Mouse (Mus musculus) myocyte (in vitro differentiated cells): ENCODE data around the gene Fam161b. TPM values are rescaled to one million over a fixed set of nuclear protein-coding genes. Genes with fewer than 3 reads are reported as not detected.

Experiments
- H3K27me3 ChIP-seq: one replicate; pipeline ENCODE4 v1.6.1; 2011; ENCODE audit not compliant: control insufficient read depth, insufficient read depth, insufficient read length
- H3K36me3 ChIP-seq: one replicate; pipeline ENCODE4 v1.6.1; 2011; ENCODE audit not compliant: control insufficient read depth, insufficient read depth
- H3K4me2 ChIP-seq: one replicate; pipeline ENCODE4 v1.6.1; 2011; ENCODE audit warnings: low read depth, control low read depth
- H3K4me3 ChIP-seq: one replicate; pipeline ENCODE4 v1.5.1; 2011; ENCODE audit warnings: mild to moderate bottlenecking, control low read depth, moderate library complexity
- H3K79me2 ChIP-seq: one replicate; pipeline ENCODE4 v1.6.1; 2011; ENCODE audit not compliant: control insufficient read depth, insufficient read depth
- H3ac ChIP-seq: one replicate; pipeline ENCODE4 v1.6.1; 2011; ENCODE audit not compliant: control insufficient read depth, insufficient read length
- CEBPB ChIP-seq: IDR thresholded peaks from 2 replicates; pipeline ENCODE4 v1.6.1; 2011; ENCODE audit warnings: mild to moderate bottlenecking, moderate library complexity; ENCODE audit not compliant: poor library complexity, insufficient read depth, severe bottlenecking
- E2F4 ChIP-seq: IDR thresholded peaks from one replicate; pipeline ENCODE4 v1.6.1; 2011; ENCODE audit warnings: mild to moderate bottlenecking, control low read depth, moderate library complexity; ENCODE audit not compliant: insufficient read depth
- MAX ChIP-seq: IDR thresholded peaks from one replicate; pipeline ENCODE4 v1.6.1; 2011; ENCODE audit warnings: low read depth, mild to moderate bottlenecking, control low read depth
- MYOD1 ChIP-seq, 3 experiments: IDR thresholded peaks; one replicate each; pipeline ENCODE4 v1.6.1; 2011; ENCODE audit warnings: control low read depth in 2 of 3, low read depth in 2 of 3, mild to moderate bottlenecking in 2 of 3, moderate library complexity in 1 of 3; ENCODE audit not compliant: insufficient read length in 2 of 3, control insufficient read depth in 1 of 3
- MYOG ChIP-seq, 3 experiments: IDR thresholded peaks; one replicate each; pipeline ENCODE4 v1.6.1; 2011; ENCODE audit warnings: control low read depth in 2 of 3, low read depth in 2 of 3, mild to moderate bottlenecking in 2 of 3; ENCODE audit not compliant: insufficient read length in 2 of 3, control insufficient read depth in 1 of 3, insufficient read depth in 1 of 3
- POLR2A ChIP-seq: IDR thresholded peaks from one replicate; pipeline ENCODE4 v1.6.1; 2011; ENCODE audit warnings: low read depth, mild to moderate bottlenecking, control low read depth, moderate library complexity; ENCODE audit not compliant: insufficient read length
- POLR2AphosphoS2 ChIP-seq: IDR thresholded peaks from one replicate; pipeline ENCODE4 v1.6.1; 2011; ENCODE audit warnings: low read depth, control low read depth; ENCODE audit not compliant: insufficient read length
- REST ChIP-seq: IDR thresholded peaks from one replicate; pipeline ENCODE4 v1.6.1; 2011; ENCODE audit warnings: mild to moderate bottlenecking, control low read depth, moderate library complexity; ENCODE audit not compliant: insufficient read depth, insufficient read length
- SRF ChIP-seq: IDR thresholded peaks from one replicate; pipeline ENCODE4 v1.6.1; 2011; ENCODE audit warnings: low read depth; ENCODE audit not compliant: control insufficient read depth, insufficient read length
- TCF12 ChIP-seq: IDR thresholded peaks from one replicate; pipeline ENCODE4 v1.6.1; 2011; ENCODE audit warnings: mild to moderate bottlenecking, control low read depth; ENCODE audit not compliant: poor library complexity, insufficient read depth, severe bottlenecking
- TCF3 ChIP-seq: IDR thresholded peaks from one replicate; pipeline ENCODE4 v1.6.1; 2011; ENCODE audit warnings: low read depth, control low read depth; ENCODE audit not compliant: insufficient read length
- USF1 ChIP-seq: IDR thresholded peaks from one replicate; pipeline ENCODE4 v1.6.1; 2011; ENCODE audit warnings: low read depth, mild to moderate bottlenecking, control low read depth, moderate library complexity
- polyA plus RNA-seq: library from polyadenylated mRNA; unstranded; fragments of >200 nt; fragmentation: generic; extraction: Trizol; gene quantifications from one replicate; pipeline ENCODE4 v1.2.1, GENCODE M21; 2012; ENCODE audit warnings: missing spikeins

Fam161b gene
- polyA plus RNA-seq, 1 experiment, result 0.92 TPM

DNA sequence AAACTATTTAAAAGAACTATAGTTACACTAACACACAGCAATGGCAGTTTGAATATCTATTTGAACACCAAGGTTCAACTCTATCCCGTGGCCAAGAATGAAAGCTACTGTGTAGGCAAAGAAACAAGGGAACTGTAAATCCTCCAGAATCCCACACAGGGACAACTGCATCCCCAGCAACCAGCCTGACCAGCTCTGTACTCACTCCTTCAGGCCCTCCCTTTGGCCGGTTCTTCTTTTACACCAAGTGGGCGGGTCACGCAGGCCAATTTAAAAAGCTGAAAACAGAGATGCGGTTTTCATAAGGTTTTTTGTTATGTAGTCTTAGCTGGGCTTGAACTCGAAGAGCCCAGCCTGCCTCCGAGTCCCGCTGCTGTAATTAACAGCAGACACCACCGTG lies 37.5 kb upstream of the Fam161b start:
- Histone ChIP-seq H3K79me2 (no peaks in the 10 kb centered on the region), H3K4me2 (no peak overlapping the region), H3K36me3 (no peaks in the 10 kb centered on the region), H3ac (no peak overlapping the region), H3K4me3 (no peak overlapping the region), H3K27me3 (no peaks in the 10 kb centered on the region)
- TF ChIP-seq TCF3 (no peak), POLR2AphosphoS2 (no peak), MYOD1 (IDR thresholded peaks at IDR 0.05; ENCODE audit: control insufficient read depth in 1 of 3, insufficient read length in 2 of 3, low read depth in 2 of 3) (no peak), E2F4 (no peak), SRF (no peak), MAX (no peak), MYOG (IDR thresholded peaks at IDR 0.05; ENCODE audit: control insufficient read depth in 1 of 3, insufficient read depth in 1 of 3, insufficient read length in 2 of 3, low read depth in 2 of 3) (no peak), POLR2A (no peak), CEBPB (no peak), REST (no peak), USF1 (no peak), TCF12 (no peak)

DNA sequence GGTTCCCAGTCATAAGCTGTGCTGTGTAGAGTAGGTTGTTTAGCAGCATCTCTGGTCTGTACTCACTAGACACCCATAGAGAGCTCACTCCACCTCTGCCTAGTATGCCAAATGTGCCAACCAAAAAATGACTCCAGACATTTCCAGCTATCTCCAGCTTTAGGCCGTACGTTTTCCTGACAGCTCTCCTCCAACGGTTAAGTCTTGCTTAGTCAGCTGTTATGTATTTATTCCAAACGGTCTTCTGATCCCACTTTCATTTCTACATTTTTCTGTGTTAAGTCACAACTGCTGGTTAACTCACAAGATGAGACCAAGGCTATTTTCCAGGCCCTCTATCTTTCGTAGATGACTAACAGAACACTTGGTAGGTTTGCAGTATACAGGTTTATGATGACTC lies 37.0 kb upstream of the Fam161b start:
- TF ChIP-seq TCF12 (no peak), CEBPB (no peak), MYOD1 (IDR thresholded peaks at IDR 0.05; ENCODE audit: control insufficient read depth in 1 of 3, insufficient read length in 2 of 3, low read depth in 2 of 3) (no peak), POLR2AphosphoS2 (no peak), TCF3 (no peak), POLR2A (no peak), SRF (no peak), MYOG (IDR thresholded peaks at IDR 0.05; ENCODE audit: control insufficient read depth in 1 of 3, insufficient read depth in 1 of 3, insufficient read length in 2 of 3, low read depth in 2 of 3) (no peak), USF1 (no peak), MAX (no peak), REST (no peak), E2F4 (no peak)
- no peak overlapping the region for H3ac ChIP-seq
- H3K79me2 ChIP-seq, result no peaks in the 10 kb centered on the region
- H3K27me3 ChIP-seq, result no peaks in the 10 kb centered on the region
- no peak overlapping the region for H3K4me2 ChIP-seq
- H3K36me3 ChIP-seq, result no peaks in the 10 kb centered on the region
- H3K4me3 ChIP-seq, result no peak overlapping the region

DNA sequence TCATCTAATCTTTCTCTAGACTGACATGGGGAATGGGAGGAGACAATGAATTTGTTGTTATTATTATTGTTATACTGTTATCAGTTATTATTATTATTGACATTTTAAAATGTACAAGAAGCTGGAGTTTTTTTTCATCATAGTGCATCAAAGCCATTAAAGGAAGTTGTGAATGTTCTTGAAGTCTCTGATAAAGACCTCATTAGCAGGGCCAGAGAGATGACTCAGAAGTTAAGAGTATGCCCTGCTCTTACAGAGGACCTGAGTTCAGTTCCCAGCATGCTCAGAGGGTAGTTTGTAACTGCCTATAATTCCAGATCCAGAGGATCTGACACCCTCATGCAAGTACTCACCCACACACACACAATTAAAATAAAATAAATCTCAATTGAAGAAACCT lies 36.1 kb upstream of the Fam161b start:
- Histone ChIP-seq H3K4me3 (no peak overlapping the region), H3K79me2 (no peaks in the 10 kb centered on the region), H3K27me3 (no peaks in the 10 kb centered on the region), H3K36me3 (no peaks in the 10 kb centered on the region), H3K4me2 (no peak overlapping the region), H3ac (no peak overlapping the region)
- TF ChIP-seq TCF12, result no peak
- TF ChIP-seq USF1, result no peak

DNA sequence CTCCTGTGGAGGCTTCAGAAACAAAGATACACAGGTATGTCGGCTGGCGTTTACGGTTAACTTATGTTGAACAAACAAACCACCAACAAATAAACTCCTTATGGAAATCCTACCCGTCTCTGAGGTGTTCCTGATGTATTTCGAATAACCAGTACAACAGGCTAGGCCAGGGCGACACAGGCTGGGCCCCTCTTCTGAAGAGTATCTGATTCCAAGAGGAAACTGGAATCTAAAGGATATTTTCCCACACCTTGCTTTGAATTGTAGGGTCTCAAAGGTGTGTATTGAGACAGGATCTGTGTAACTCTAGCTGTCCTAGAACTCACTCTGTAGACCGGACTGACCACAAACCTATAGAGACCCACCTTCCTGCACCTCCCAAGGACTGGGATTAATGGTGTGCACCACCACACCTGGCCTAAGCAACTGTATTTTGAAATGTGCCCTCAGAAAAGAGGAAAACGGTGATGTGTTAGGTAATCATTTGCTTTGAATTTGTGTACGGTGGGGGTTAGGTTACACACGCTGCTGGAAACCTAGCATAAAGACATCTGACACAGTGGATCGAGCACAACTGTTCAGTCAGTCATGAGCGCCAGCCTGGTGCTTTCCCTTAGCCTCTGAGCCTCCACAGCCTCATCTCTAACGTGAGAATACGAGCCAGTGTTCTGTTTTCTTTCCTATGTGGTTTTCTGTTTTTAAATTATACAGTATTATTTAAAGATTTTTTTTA lies 35.5 kb upstream of the Fam161b start:
- Histone ChIP-seq H3ac (no peak overlapping the region), H3K4me2 (no peak overlapping the region), H3K27me3 (no peaks in the 10 kb centered on the region), H3K36me3 (no peaks in the 10 kb centered on the region), H3K4me3 (no peak overlapping the region), H3K79me2 (no peaks in the 10 kb centered on the region)
- TF ChIP-seq SRF (no peak), TCF3 (no peak), E2F4 (no peak), POLR2AphosphoS2 (no peak), MYOG (IDR thresholded peaks at IDR 0.05; ENCODE audit: control insufficient read depth in 1 of 3, insufficient read depth in 1 of 3, insufficient read length in 2 of 3, low read depth in 2 of 3) (no peak)

DNA sequence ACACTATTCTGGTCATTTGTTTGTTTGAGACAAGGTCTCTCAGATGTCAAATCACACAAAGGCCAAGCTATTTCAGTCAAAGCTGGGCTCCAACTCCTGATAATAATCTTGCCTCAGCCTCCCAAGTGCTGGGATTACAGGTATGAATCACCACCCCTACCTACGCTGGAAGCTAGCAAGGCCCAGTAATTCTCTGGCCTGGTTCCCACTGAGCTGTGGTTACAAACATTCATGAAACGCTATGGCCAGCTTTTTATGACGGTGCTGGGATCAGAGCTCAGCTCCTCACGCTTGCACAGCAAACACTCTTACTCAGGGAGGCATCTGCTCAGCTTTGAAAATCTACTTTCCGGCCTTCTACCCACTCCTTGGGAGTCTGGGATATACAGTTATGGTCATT lies 32.2 kb upstream of the Fam161b start:
- no peaks in the 10 kb centered on the region for H3K36me3 ChIP-seq
- TF ChIP-seq TCF12, result no peak
- no peak for TF ChIP-seq SRF
- TF ChIP-seq CEBPB, result no peak
- no peak for TF ChIP-seq MYOD1 (IDR thresholded peaks at IDR 0.05; ENCODE audit: control insufficient read depth in 1 of 3, insufficient read length in 2 of 3, low read depth in 2 of 3)
- no peak for TF ChIP-seq POLR2A
- no peak for TF ChIP-seq POLR2AphosphoS2
- no peak for TF ChIP-seq TCF3
- TF ChIP-seq USF1, result no peak
- no peak for TF ChIP-seq REST
- no peak for TF ChIP-seq E2F4
- TF ChIP-seq MAX, result no peak
- no peak for TF ChIP-seq MYOG (IDR thresholded peaks at IDR 0.05; ENCODE audit: control insufficient read depth in 1 of 3, insufficient read depth in 1 of 3, insufficient read length in 2 of 3, low read depth in 2 of 3)
- no peak overlapping the region for H3K4me2 ChIP-seq
- H3K79me2 ChIP-seq, result no peaks in the 10 kb centered on the region
- no peaks in the 10 kb centered on the region for H3K27me3 ChIP-seq
- H3K4me3 ChIP-seq, result no peak overlapping the region
- no peak overlapping the region for H3ac ChIP-seq
